In genomic region chr3:109299303-109300074, GRCm38 (mm10) we compare ENCODE assay signal across 12 mouse cellular contexts. TPM values are rescaled to one million over a fixed set of nuclear protein-coding genes. Genes with fewer than 3 reads are reported as not detected.
A peak's percentile ranks its signal among the peaks of the same experiment; 100 is the strongest.
DNase-seq lines count a peak whose midpoint lies in the region; ATAC-seq and TF ChIP-seq lines count a peak whose summit lies in the region.
"Had no signal": no experiment of that assay in that cellular context is flagged by ENCODE, and none has a peak within 500 bp of the region (broad histone marks: within the 10 kb centered on the region; RNA-seq: fewer than 3 reads in every experiment).

No protein-coding gene starts in this region.

- no peak overlapping the region for H3K27ac ChIP-seq in kidney, embryonic 14.5 days (ENCODE audit: low read depth, low read length)
- H3K27ac ChIP-seq in kidney, adult 2 months (ENCODE audit: insufficient read depth, low read depth, low read length) = no peak overlapping the region
- no peak overlapping the region for H3K27ac ChIP-seq in hindbrain, embryonic 16.5 days (ENCODE audit: low read depth, low read length)
- H3K27ac ChIP-seq in gastrocnemius, adult 2 months = no peak overlapping the region
- H3K27ac ChIP-seq: embryonic facial prominence, embryonic 15.5 days; heart, embryonic 10.5 days had no signal

- H3K9me3 ChIP-seq in kidney, embryonic 14.5 days (ENCODE audit: control insufficient read depth, low read length) = no peaks in the 10 kb centered on the region
- no peaks in the 10 kb centered on the region for H3K9me3 ChIP-seq in hindbrain, embryonic 16.5 days (ENCODE audit: control insufficient read depth, low read length)
- H3K9me3 ChIP-seq: embryonic facial prominence, embryonic 15.5 days; heart, embryonic 10.5 days had no signal

- DNase-seq in kidney, adult 2 months = no peak
- DNase-seq in 3T3-L1 (ENCODE audit: low read depth, low spot score) = peak; percentile 39
- DNase-seq in urinary bladder, postnatal 25 days (ENCODE audit: low spot score) = no peak
- DNase-seq in gastrocnemius, adult 2 months = no peak
- DNase-seq in layer of hippocampus, postnatal 36 days = no peak
- DNase-seq: adrenal gland, postnatal 36 days; cerebellum, adult 11 months had no signal

- no peak overlapping the region for H3K4me2 ChIP-seq in kidney, embryonic 14.5 days (replicated peaks; ENCODE audit: low read depth, low read length)
- H3K4me2 ChIP-seq in hindbrain, embryonic 16.5 days (ENCODE audit: low read length) = no peak overlapping the region
- H3K4me2 ChIP-seq: embryonic facial prominence, embryonic 15.5 days had no signal

- no peak for TF ChIP-seq POLR2A in kidney, adult 2 months (IDR thresholded peaks at IDR 0.05; ENCODE audit: low read depth, low read length)

- H3K4me1 ChIP-seq in kidney, embryonic 14.5 days (ENCODE audit: control insufficient read depth, insufficient read depth, low read length) = peaks cover 3% of the 10 kb centered on the region; the same call in 1 of the 2 replicates
- H3K4me1 ChIP-seq in kidney, adult 2 months (ENCODE audit: control insufficient read depth, insufficient read depth, low read length) = no peaks in the 10 kb centered on the region
- peaks cover 5% of the 10 kb centered on the region; the same call in 1 of the 2 replicates for H3K4me1 ChIP-seq in hindbrain, embryonic 16.5 days (ENCODE audit: control insufficient read depth, insufficient read depth, low read depth, low read length)
- H3K4me1 ChIP-seq: embryonic facial prominence, embryonic 15.5 days had no signal

- 55% methylated on average over 4 of the region's 4 CpGs for WGBS in kidney, embryonic 14.5 days
- 75% methylated on average over 4 of the region's 4 CpGs for WGBS in kidney, adult 2 months
- WGBS in hindbrain, embryonic 16.5 days = 41% methylated on average over 4 of the region's 4 CpGs

- H3K36me3 ChIP-seq in kidney, embryonic 14.5 days (ENCODE audit: control insufficient read depth, insufficient read depth, low read length) = no peaks in the 10 kb centered on the region
- H3K36me3 ChIP-seq in kidney, adult 2 months (ENCODE audit: control insufficient read depth, insufficient read depth, low read length) = no peaks in the 10 kb centered on the region
- H3K36me3 ChIP-seq in hindbrain, embryonic 16.5 days (ENCODE audit: control insufficient read depth, insufficient read depth, low read length) = no peaks in the 10 kb centered on the region
- H3K36me3 ChIP-seq: embryonic facial prominence, embryonic 15.5 days; heart, embryonic 10.5 days had no signal

- H3K4me3 ChIP-seq in kidney, embryonic 14.5 days (ENCODE audit: low read length) = no peak overlapping the region
- H3K4me3 ChIP-seq in kidney, adult 2 months (ENCODE audit: insufficient read depth, low read depth, low read length) = no peak overlapping the region
- H3K4me3 ChIP-seq in hindbrain, embryonic 16.5 days (ENCODE audit: low read length) = no peak overlapping the region
- H3K4me3 ChIP-seq in gastrocnemius, adult 2 months = no peak overlapping the region
- H3K4me3 ChIP-seq: embryonic facial prominence, embryonic 15.5 days; heart, embryonic 10.5 days had no signal

- H3K9ac ChIP-seq in kidney, embryonic 14.5 days (ENCODE audit: low read depth, low read length) = no peak overlapping the region
- no peak overlapping the region for H3K9ac ChIP-seq in hindbrain, embryonic 16.5 days (ENCODE audit: low read depth, low read length)
- H3K9ac ChIP-seq: embryonic facial prominence, embryonic 15.5 days had no signal

- 0 out of 2 replicates have a peak, but pooled peaks have one; percentile 76 for ATAC-seq in kidney, embryonic 14.5 days (ENCODE audit: low FRiP score, low TSS enrichment)
- ATAC-seq in common myeloid progenitor, adult 5-6 weeks (replicated peaks; ENCODE audit: low read depth, poor library complexity, severe bottlenecking) = peak; percentile 43; the same call in 1 of the 2 replicates
- ATAC-seq in hindbrain, embryonic 16.5 days = peak; percentile 84

- intact Hi-C loops in gastrocnemius, adult 2 months (cut with DNase I) = no loop called here

- TF ChIP-seq CTCF in kidney, adult 2 months (conservative IDR thresholded peaks at IDR 0.05; ENCODE audit: insufficient read depth, insufficient read length, low read depth, low read length) = no peak
- no peak for TF ChIP-seq CTCF in gastrocnemius, adult 2 months (IDR thresholded peaks at IDR 0.05)

- no peaks in the 10 kb centered on the region for H3K27me3 ChIP-seq in kidney, embryonic 14.5 days (ENCODE audit: control insufficient read depth, insufficient read depth, low read length)
- H3K27me3 ChIP-seq in kidney, adult 2 months (replicated peaks; ENCODE audit: control insufficient read depth, insufficient read depth, low read length) = no peaks in the 10 kb centered on the region
- no peaks in the 10 kb centered on the region for H3K27me3 ChIP-seq in hindbrain, embryonic 16.5 days (replicated peaks; ENCODE audit: control insufficient read depth, insufficient read depth, low read length)
- H3K27me3 ChIP-seq: embryonic facial prominence, embryonic 15.5 days had no signal

RNA-seq across cellular contexts. Expression of gene Vav3, which starts 41.0 kb away (rescaled TPM):
- polyA plus RNA-seq in kidney, embryonic 14.5 days (2014; fragmentation: Nextera tagmentation; extraction: Ambion mirVana) = 14.9 and 25.7 TPM in 2 replicates
- polyA plus RNA-seq in kidney, adult 2 months (2012; rRNA removed) = 5.4 and 6.8 TPM in 2 replicates
- total RNA-seq in common myeloid progenitor, adult 5-6 weeks (2017) = 50.2 and 68.2 TPM in 2 replicates
- polyA plus RNA-seq in hindbrain, embryonic 16.5 days (2015; fragmentation: Nextera tagmentation; extraction: Ambion mirVana) = 10.3 and 13.7 TPM in 2 replicates
- total RNA-seq in gastrocnemius, adult 2 months (2021) = 1 to 10 TPM in 1 of 2 experiments, under 1 TPM in 1; 0.94 to 2.6 TPM
- 10 to 100 TPM; 14.1 to 16.2 TPM for total RNA-seq in layer of hippocampus, postnatal 36 days (2021)

Comparison
In these comparisons a context has a peak if more than half of its experiments do, and no peak if none do; other contexts are left out.
1. RNA of gene Vav3, which starts 41.0 kb away (total RNA-seq): 50.2 to 68.2 TPM in common myeloid progenitor, adult 5-6 weeks and 14.1 to 16.2 TPM in layer of hippocampus, postnatal 36 days; 0.94 to 2.6 TPM in gastrocnemius, adult 2 months; every median in the first group is over 4 times any median in the second.
2. Peak in every context shown above with its lines, with median percentiles within 50 percentile points of each other: ATAC-seq.